Mouse (Mus musculus) forelimb bud, embryonic 11.5 days (tissue): Measurements from ENCODE around the gene Tshz2.

Experiments
- DNase-seq: peaks from one replicate; pipeline ENCODE4 v3.0.0-alpha.2; 2012; ENCODE audit warnings: low read depth, low spot score

Gene Tshz2

GRCm38 (mm10) chr2:170043290-170043689, 410.5 kb downstream of the Tshz2 start:
- no peak for DNase-seq

GRCm38 (mm10) chr2:170045896-170046295, 413.1 kb downstream of the Tshz2 start:
- no peak for DNase-seq

GRCm38 (mm10) chr2:170046371-170047145, 413.7 kb downstream of the Tshz2 start:
- DNase-seq, result no peak

GRCm38 (mm10) chr2:170048831-170049230, 416.0 kb downstream of the Tshz2 start:
- no peak for DNase-seq

- no peak for DNase-seq
Observed at GRCm38 (mm10) chr2:170050651-170051050, 417.8 kb downstream of the Tshz2 start.

- DNase-seq, result no peak
Observed at GRCm38 (mm10) chr2:170051441-170051840, 418.6 kb downstream of the Tshz2 start.

- DNase-seq, result no peak
Observed at GRCm38 (mm10) chr2:170054943-170055342, 422.1 kb downstream of the Tshz2 start.

- peak; percentile 65 for DNase-seq
Observed at GRCm38 (mm10) chr2:170055413-170055812, 422.6 kb downstream of the Tshz2 start.

- DNase-seq, result no peak
Observed at GRCm38 (mm10) chr2:170058774-170059173, 426.0 kb downstream of the Tshz2 start.

GRCm38 (mm10) chr2:170060066-170060465, 427.3 kb downstream of the Tshz2 start:
- DNase-seq, result no peak

GRCm38 (mm10) chr2:170062378-170062777, 429.6 kb downstream of the Tshz2 start:
- DNase-seq, result no peak

GRCm38 (mm10) chr2:170069976-170070375, 437.2 kb downstream of the Tshz2 start:
- no peak for DNase-seq

GRCm38 (mm10) chr2:170070641-170071241, 437.9 kb downstream of the Tshz2 start:
- DNase-seq, result peak; percentile 84

- DNase-seq, result no peak
Observed at GRCm38 (mm10) chr2:170076941-170077490, 444.2 kb downstream of the Tshz2 start.

GRCm38 (mm10) chr2:170078041-170078440, 445.2 kb downstream of the Tshz2 start:
- no peak for DNase-seq

- DNase-seq, result no peak
Observed at GRCm38 (mm10) chr2:170078442-170079017, 445.7 kb downstream of the Tshz2 start.

GRCm38 (mm10) chr2:170091563-170092443, 459.0 kb downstream of the Tshz2 start:
- no peak for DNase-seq

- DNase-seq, result no peak
Observed at GRCm38 (mm10) chr2:170094220-170094619, 461.4 kb downstream of the Tshz2 start.

GRCm38 (mm10) chr2:170094871-170095270, 462.1 kb downstream of the Tshz2 start:
- DNase-seq, result no peak

- DNase-seq, result peak; percentile 93
Observed at GRCm38 (mm10) chr2:170101132-170101531, 468.3 kb downstream of the Tshz2 start.

- no peak for DNase-seq
Observed at GRCm38 (mm10) chr2:170101932-170102331, 469.1 kb downstream of the Tshz2 start.
